Mouse (Mus musculus): ENCODE results near the gene Tjp2. TPM values are rescaled to one million over a fixed set of nuclear protein-coding genes. Genes with fewer than 3 reads are reported as not detected.

Gene Tjp2
- 38.0 TPM for polyA plus RNA-seq (2014; fragmentation: Illumina TruSeq; extraction: RNeasy Lipid Tissue Mini Kit (QIAGEN cat#74804); ENCODE audit: low read depth, low replicate concordance)

DNA sequence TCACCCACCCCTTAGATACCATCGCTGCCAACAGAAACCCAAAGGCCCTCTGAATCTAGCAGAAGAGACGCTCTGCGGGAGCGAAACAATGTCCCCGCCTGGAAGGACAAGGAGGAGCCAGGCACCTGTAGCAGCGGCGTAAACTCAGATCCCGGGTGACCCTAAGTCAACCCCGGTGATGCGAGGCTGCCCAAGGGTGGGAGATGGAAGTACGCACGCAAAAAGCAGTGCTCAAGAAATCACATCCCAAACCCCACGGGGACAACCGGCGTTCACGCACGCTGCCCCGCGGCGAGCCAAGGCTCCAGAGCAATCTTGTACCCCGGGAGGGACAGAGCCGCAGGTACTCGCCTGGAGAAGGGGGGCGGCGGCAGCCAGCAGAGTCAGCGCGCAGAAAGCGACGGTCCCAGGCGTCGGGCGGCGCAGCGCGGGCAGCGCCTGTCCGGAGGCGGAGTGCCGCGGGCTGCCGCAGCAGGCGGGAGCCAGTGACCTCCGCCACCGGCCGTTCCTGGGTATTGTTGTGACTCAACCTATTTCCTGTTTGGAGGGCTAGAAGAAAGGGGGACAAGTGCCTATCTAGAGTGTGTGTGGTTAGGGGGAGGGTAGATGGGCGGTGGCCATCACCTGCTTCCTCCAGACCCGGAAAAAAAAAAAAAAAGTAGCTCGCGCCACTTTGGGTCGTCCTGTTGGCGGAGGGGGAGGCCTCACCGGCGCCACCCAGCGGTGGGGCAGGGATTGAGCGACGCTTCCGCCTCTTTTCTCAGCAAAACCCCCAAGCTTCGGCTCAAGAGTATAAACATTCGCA, at the start of gene Tjp2:
TSS of gene Tjp2 (minus strand) at position 531 of the 805 bp plus-strand sequence.

Other genes with a start within 250 kb of the Tjp2 start
- 58.2 TPM for gene Fam189a2, start 194.0 kb downstream of the Tjp2 start, polyA plus RNA-seq (2014; fragmentation: Illumina TruSeq; extraction: RNeasy Lipid Tissue Mini Kit (QIAGEN cat#74804); ENCODE audit: low read depth, low replicate concordance)
- gene Fxn, start 55.6 kb upstream of the Tjp2 start, polyA plus RNA-seq (2014; fragmentation: Illumina TruSeq; extraction: RNeasy Lipid Tissue Mini Kit (QIAGEN cat#74804); ENCODE audit: low read depth, low replicate concordance): 7.3 TPM